Mouse (Mus musculus) retina, postnatal 7 days (tissue): ENCODE data around the gene Phactr3.
A peak's percentile ranks its signal among the peaks of the same experiment; 100 is the strongest.
"Not testable (repeated sequence)": the region's sequence is repeated elsewhere in the genome, so short reads cannot be mapped to it uniquely, and the experiment has no call there.

Experiments
- DNase-seq: peaks from one replicate; pipeline ENCODE4 v3.0.0-alpha.2; 2012; ENCODE audit warnings: low read depth, low spot score

Phactr3 gene

GRCm38 (mm10) chr2:178118801-178119560, at the start of gene Phactr3:
Gene Phactr3, plus strand, starts transcription at chr2:178118975.
- no peak for DNase-seq

- DNase-seq = not testable (repeated sequence)
Measured at GRCm38 (mm10) chr2:178078166-178078717, 40.5 kb upstream of the Phactr3 start, which contains the start of gene Zfp931. Gene Zfp931, minus strand, starts transcription at chr2:178078476.

- no peak for DNase-seq
Measured at GRCm38 (mm10) chr2:178089586-178089985, 29.2 kb upstream of the Phactr3 start.

- peak; percentile 19 for DNase-seq
Measured at GRCm38 (mm10) chr2:178098021-178098420, 20.8 kb upstream of the Phactr3 start.

GRCm38 (mm10) chr2:178101957-178102356, 16.8 kb upstream of the Phactr3 start:
- no peak for DNase-seq

- peak; percentile 28 for DNase-seq
Measured at GRCm38 (mm10) chr2:178117946-178118345, 829 bp upstream of the Phactr3 start.

GRCm38 (mm10) chr2:178119561-178120355, 983 bp downstream of the Phactr3 start:
- DNase-seq = no peak

GRCm38 (mm10) chr2:178120356-178120645, 1.5 kb downstream of the Phactr3 start:
- DNase-seq = no peak

GRCm38 (mm10) chr2:178120651-178121374, 2.0 kb downstream of the Phactr3 start:
- DNase-seq = no peak

- no peak for DNase-seq
Measured at GRCm38 (mm10) chr2:178121375-178121688, 2.6 kb downstream of the Phactr3 start.

GRCm38 (mm10) chr2:178121946-178122665, 3.3 kb downstream of the Phactr3 start:
- no peak for DNase-seq

- no peak for DNase-seq
Measured at GRCm38 (mm10) chr2:178123466-178123865, 4.7 kb downstream of the Phactr3 start.

- DNase-seq = no peak
Measured at GRCm38 (mm10) chr2:178125427-178125826, 6.7 kb downstream of the Phactr3 start.

GRCm38 (mm10) chr2:178126041-178126820, 7.5 kb downstream of the Phactr3 start:
- no peak for DNase-seq

- DNase-seq = no peak
Measured at GRCm38 (mm10) chr2:178128594-178128993, 9.8 kb downstream of the Phactr3 start.

GRCm38 (mm10) chr2:178129161-178129560, 10.4 kb downstream of the Phactr3 start:
- DNase-seq = no peak

GRCm38 (mm10) chr2:178129676-178130075, 10.9 kb downstream of the Phactr3 start:
- no peak for DNase-seq

GRCm38 (mm10) chr2:178130536-178130935, 11.8 kb downstream of the Phactr3 start:
- DNase-seq = no peak

GRCm38 (mm10) chr2:178131011-178131410, 12.2 kb downstream of the Phactr3 start:
- DNase-seq = no peak

GRCm38 (mm10) chr2:178131606-178132365, 13.0 kb downstream of the Phactr3 start:
- no peak for DNase-seq
